Mouse (Mus musculus): ENCODE data around the gene Manbal.

Gene Manbal

DNA sequence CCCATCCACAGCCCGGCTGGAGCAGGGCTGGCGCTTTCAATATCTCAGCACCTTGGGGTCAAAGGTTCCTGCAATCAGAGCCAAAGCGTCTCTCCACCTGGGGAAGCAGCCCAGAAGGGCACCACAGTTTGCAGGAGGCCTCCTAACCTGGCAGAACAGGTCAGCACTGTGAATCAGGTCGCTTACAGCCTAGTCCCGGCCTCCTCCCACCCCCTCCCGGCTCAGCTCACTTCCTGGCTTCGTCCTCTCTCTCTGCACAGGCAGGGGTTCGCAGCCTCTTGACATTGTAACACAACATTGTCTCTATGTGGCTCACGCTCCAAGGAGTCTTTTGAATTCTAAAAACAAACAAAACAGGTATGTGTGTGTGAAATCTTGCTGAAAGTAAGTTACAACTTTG, 66.6 kb downstream of the Manbal start:
- no peak for DNase-seq (ENCODE audit: low spot score in 2 of 2)

GRCm38 (mm10) chr2:157434497-157434896, 67.1 kb downstream of the Manbal start:
- DNase-seq (ENCODE audit: low spot score in 2 of 2): no peak

DNA sequence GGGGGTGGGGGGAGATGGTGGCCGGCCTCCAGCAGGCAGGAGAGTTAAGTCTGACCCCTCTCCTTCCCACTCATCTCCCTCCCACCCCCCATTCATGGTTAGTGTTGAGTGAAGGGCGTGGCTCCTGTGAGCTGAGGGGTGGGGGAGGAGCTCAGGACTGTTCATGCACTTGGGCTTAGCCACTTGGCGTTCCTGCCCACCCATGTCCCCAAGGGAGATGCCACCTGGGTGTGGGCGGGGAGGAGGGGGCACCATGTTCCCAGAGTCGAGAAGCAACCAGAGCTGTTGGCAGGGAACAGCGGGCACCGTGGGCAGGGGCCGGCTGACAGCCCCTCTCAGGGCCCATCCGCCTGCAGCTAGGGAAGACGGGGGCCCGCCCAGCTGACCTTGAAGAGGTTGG, 69.1 kb downstream of the Manbal start:
- DNase-seq (ENCODE audit: low spot score in 2 of 2): no peak

DNA sequence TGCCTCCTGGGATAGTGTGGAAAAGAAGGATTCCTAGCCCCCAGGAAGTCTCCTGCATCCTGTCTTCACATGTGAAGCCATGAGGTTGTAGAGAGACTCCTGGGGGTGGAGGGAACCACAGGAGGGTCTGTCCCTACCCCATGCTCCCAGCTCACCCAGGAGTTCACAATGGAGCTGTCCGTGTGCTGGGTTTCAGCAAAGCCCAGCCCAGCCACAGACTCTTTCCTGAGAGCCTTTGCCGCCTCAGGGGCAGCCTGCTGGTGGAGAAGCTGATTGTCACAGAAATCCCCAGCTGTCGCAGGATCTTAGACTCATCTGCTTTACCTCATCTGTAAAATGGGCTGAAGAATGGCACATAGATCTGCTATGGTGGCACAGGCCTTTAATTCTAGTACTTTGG, 69.7 kb downstream of the Manbal start:
- no peak for DNase-seq (ENCODE audit: low spot score in 2 of 2)

GRCm38 (mm10) chr2:157441363-157441762, 74.0 kb downstream of the Manbal start:
- no peak for DNase-seq (ENCODE audit: low spot score in 2 of 2)
